Comparison of ENCODE assay signal across 20 mouse cellular contexts in genomic region chr6:28747025-28747424, GRCm38 (mm10).
DNase-seq lines count a peak whose midpoint lies in the region; ATAC-seq and TF ChIP-seq lines count a peak whose summit lies in the region.
"Had no signal": no experiment of that assay in that cellular context is flagged by ENCODE, and none has a peak within 500 bp of the region (broad histone marks: within the 10 kb centered on the region; RNA-seq: fewer than 3 reads in every experiment).

No protein-coding gene starts in this region.

- peaks cover 51% of the 10 kb centered on the region for H3K4me1 ChIP-seq in forebrain, embryonic 13.5 days
- H3K4me1 ChIP-seq in forebrain, embryonic 12.5 days: peaks cover 40% of the 10 kb centered on the region

- no peak overlapping the region for H3K4me3 ChIP-seq in forebrain, embryonic 13.5 days
- no peak overlapping the region for H3K4me3 ChIP-seq in forebrain, embryonic 12.5 days (replicated peaks)
- H3K4me3 ChIP-seq in layer of hippocampus, adult 2 months: no peak overlapping the region
- H3K4me3 ChIP-seq: embryonic facial prominence, embryonic 12.5 days; heart, embryonic 13.5 days; hindbrain, embryonic 15.5 days had no signal

- H3K9me3 ChIP-seq in forebrain, embryonic 13.5 days (replicated peaks): no peaks in the 10 kb centered on the region
- no peaks in the 10 kb centered on the region for H3K9me3 ChIP-seq in forebrain, embryonic 12.5 days
- H3K9me3 ChIP-seq: embryonic facial prominence, embryonic 12.5 days; G1E; heart, embryonic 13.5 days; hindbrain, embryonic 15.5 days had no signal

- H3K27me3 ChIP-seq in forebrain, embryonic 13.5 days: no peaks in the 10 kb centered on the region
- H3K27me3 ChIP-seq in forebrain, embryonic 12.5 days: no peaks in the 10 kb centered on the region
- H3K27me3 ChIP-seq: embryonic facial prominence, embryonic 12.5 days; heart, embryonic 13.5 days; hindbrain, embryonic 15.5 days had no signal

- H3K4me2 ChIP-seq in forebrain, embryonic 13.5 days: no peak overlapping the region
- H3K4me2 ChIP-seq in forebrain, embryonic 12.5 days: no peak overlapping the region
- H3K4me2 ChIP-seq: embryonic facial prominence, embryonic 12.5 days; heart, embryonic 13.5 days; hindbrain, embryonic 15.5 days had no signal

- TF ChIP-seq CTCF in layer of hippocampus, adult 2 months (conservative IDR thresholded peaks at IDR 0.05): no peak

- H3K9ac ChIP-seq in forebrain, embryonic 13.5 days: no peak overlapping the region
- no peak overlapping the region for H3K9ac ChIP-seq in forebrain, embryonic 12.5 days
- H3K9ac ChIP-seq: embryonic facial prominence, embryonic 12.5 days; heart, embryonic 13.5 days; hindbrain, embryonic 15.5 days had no signal

- WGBS in forebrain, embryonic 13.5 days: 81% methylated on average over 5 of the region's 5 CpGs
- WGBS in forebrain, embryonic 12.5 days: 82% methylated on average over 5 of the region's 5 CpGs

- H3K27ac ChIP-seq in forebrain, embryonic 13.5 days: no peak overlapping the region
- no peak overlapping the region for H3K27ac ChIP-seq in forebrain, embryonic 12.5 days
- H3K27ac ChIP-seq in layer of hippocampus, adult 2 months: peak overlapping the region; percentile 76
- H3K27ac ChIP-seq: embryonic facial prominence, embryonic 12.5 days; heart, embryonic 13.5 days; hindbrain, embryonic 15.5 days had no signal

- peaks cover 7% of the 10 kb centered on the region; the same call in 1 of the 2 replicates for H3K36me3 ChIP-seq in forebrain, embryonic 13.5 days (ENCODE audit: poor library complexity, severe bottlenecking)
- H3K36me3 ChIP-seq in forebrain, embryonic 12.5 days (replicated peaks): peaks cover 14% of the 10 kb centered on the region; the same call in 1 of the 2 replicates
- H3K36me3 ChIP-seq: embryonic facial prominence, embryonic 12.5 days; hindbrain, embryonic 15.5 days had no signal

- 0 out of 2 replicates have a peak, but pooled peaks have one; percentile 33 for ATAC-seq in forebrain, embryonic 13.5 days
- no peak for ATAC-seq in forebrain, embryonic 12.5 days (ENCODE audit: low FRiP score)
- peak; percentile 56 for ATAC-seq in frontal cortex, adult (ENCODE audit: low TSS enrichment)
- ATAC-seq: CD4-positive, CD25-positive, alpha-beta regulatory T cell, adult 4 months; intestine, embryonic 16.5 days had no signal

- no peak for DNase-seq in frontal cortex, adult 2 months (ENCODE audit: extremely low spot score in 1 of 2, low spot score in 1 of 2)
- DNase-seq in layer of hippocampus, adult 2 months (ENCODE audit: low spot score in 2 of 2): peak in 1 of 2 experiments; percentile 41
- DNase-seq in layer of hippocampus, adult 9-10 months (ENCODE audit: low spot score): no peak
- peak; percentile 54 for DNase-seq in brain, adult 2 months (ENCODE audit: low read depth, low spot score)
- DNase-seq: adrenal gland, postnatal 10 days; B cell, adult 2 months; cerebellum, adult 11-12 months; cerebellum, adult 9-10 months; cerebellum, postnatal 25 days; gastrocnemius, postnatal 14 days; heart, postnatal 36 days had no signal
